Mouse (Mus musculus) limb, embryonic 15.5 days (tissue): ENCODE results near the gene Jdp2. TPM values are rescaled to one million over a fixed set of nuclear protein-coding genes. Genes with fewer than 3 reads are reported as not detected.

Experiments
- ATAC-seq: fragments of 200-750 bp; cut with Nextera tagmentation; 2 replicates; pipeline ENCODE4 v1.8.0; 2017; ENCODE audit warnings: low read depth, moderate TSS enrichment; ENCODE audit not compliant: insufficient number of reproducible peaks, low FRiP score, low TSS enrichment
- H3K27ac ChIP-seq: fragments of 300-500 bp; sonication (generic); 2 replicates; pipeline ENCODE4 v1.5.1; 2015; ENCODE audit warnings: moderate library complexity, mild to moderate bottlenecking, inconsistent platforms
- H3K27me3 ChIP-seq: fragments of 300-500 bp; sonication (generic); 2 replicates; pipeline ENCODE4 v1.6.1; 2015; ENCODE audit warnings: inconsistent platforms
- H3K36me3 ChIP-seq: fragments of 300-500 bp; sonication (generic); 2 replicates; pipeline ENCODE4 v1.6.1; 2015; ENCODE audit warnings: inconsistent platforms
- H3K4me1 ChIP-seq: fragments of 300-500 bp; sonication (generic); 2 replicates; pipeline ENCODE4 v1.6.1; 2015; ENCODE audit warnings: inconsistent platforms
- H3K4me2 ChIP-seq: fragments of 300-500 bp; sonication (generic); 2 replicates; pipeline ENCODE4 v1.6.1; 2015; ENCODE audit warnings: mild to moderate bottlenecking, inconsistent platforms
- H3K4me3 ChIP-seq: fragments of 300-500 bp; sonication (generic); 2 replicates; pipeline ENCODE4 v1.5.1; 2015; ENCODE audit warnings: mild to moderate bottlenecking, inconsistent platforms
- H3K9ac ChIP-seq: fragments of 300-500 bp; sonication (generic); 2 replicates; pipeline ENCODE4 v1.6.1; 2015; ENCODE audit warnings: inconsistent platforms
- H3K9me3 ChIP-seq: fragments of 300-500 bp; sonication (generic); 2 replicates; pipeline ENCODE4 v1.6.1; 2016; ENCODE audit warnings: inconsistent platforms
- WGBS: fragments of 180-500 bp; shearing (Covaris S2); methylation state at CpG from one replicate; pipeline ENCODE4 v1.1.7; 2015; 5-methylcytosine and 5-hydroxymethylcytosine counted together
- polyA plus RNA-seq: library from polyadenylated mRNA; unstranded; fragments of >200 nt; fragmentation: Nextera tagmentation; extraction: Ambion mirVana; gene quantifications from 2 replicates; pipeline ENCODE4 v1.2.1, GENCODE M21; 2015

Jdp2 gene
- 0.99 and 1.5 TPM in 2 replicates for polyA plus RNA-seq

DNA sequence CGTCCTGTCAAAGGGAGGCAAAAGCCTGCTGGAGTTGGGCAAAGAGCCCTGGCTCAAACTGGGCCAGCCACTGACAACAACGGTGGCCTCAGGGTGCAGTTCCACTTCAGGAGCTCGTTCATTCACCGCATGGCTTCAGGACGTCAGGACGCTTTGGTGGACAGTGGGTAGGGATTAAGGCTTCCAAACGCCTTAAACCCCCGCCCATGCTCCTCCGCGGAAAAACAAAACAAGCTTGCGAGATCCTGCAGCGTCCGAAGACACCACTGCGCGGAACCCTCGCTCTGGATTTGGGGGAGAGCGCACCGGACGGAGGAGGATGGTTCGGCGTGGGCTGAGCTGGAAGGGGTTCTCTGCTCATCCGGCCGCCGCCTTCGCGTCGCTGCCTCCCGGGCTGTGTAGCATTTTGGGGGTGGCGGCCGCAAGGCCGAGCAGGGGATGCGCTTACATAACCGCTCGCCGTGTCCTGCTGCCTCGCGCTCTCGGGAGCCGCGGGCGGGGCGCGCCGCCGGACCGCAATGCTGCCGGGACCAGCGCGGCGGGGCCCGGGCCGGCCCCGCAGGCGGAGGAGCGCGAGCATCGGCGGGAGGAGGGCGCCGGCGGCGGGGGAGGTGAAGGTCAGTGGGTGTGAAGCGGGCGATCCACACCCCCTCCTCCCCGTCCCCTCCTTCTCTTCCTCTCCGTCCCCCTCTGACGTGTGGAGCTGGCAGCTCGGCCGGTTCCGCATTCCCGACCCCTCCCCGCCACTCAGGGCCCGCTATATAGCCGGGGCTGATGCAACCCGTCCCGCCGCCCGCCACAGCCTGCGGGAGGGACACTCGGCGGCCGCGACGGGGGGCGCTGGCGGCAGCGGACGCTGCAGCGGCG is at the start of gene Jdp2:
TSS of gene Jdp2 (plus strand) at position 417 of the 867 bp plus-strand sequence.
- peak within 1 kb of the TSS; percentile 95 for H3K27ac ChIP-seq
- WGBS = under 1% methylated on average over 81 of the region's 90 CpGs
- no peaks in the 10 kb centered on the region for H3K9me3 ChIP-seq
- peaks cover 46% of the 10 kb centered on the region for H3K4me1 ChIP-seq
- H3K36me3 ChIP-seq = 0 out of 2 replicates have a peak, but pooled peaks cover 2% of the 10 kb centered on the region
- H3K4me3 ChIP-seq = peak within 1 kb of the TSS; percentile 83
- no peaks in the 10 kb centered on the region for H3K27me3 ChIP-seq
- ATAC-seq = peak; percentile 92
- peak within 1 kb of the TSS; percentile 93 for H3K9ac ChIP-seq
- H3K4me2 ChIP-seq = peak within 1 kb of the TSS; percentile 84

GRCm38 (mm10) chr12:85549661-85550060 is 49.2 kb upstream of the Jdp2 start:
- no peak overlapping the region for H3K4me2 ChIP-seq
- H3K27ac ChIP-seq = no peak overlapping the region
- 0 out of 2 replicates have a peak, but pooled peaks cover 5% of the 10 kb centered on the region for H3K9me3 ChIP-seq
- WGBS = 81% methylated on average over 8 of the region's 8 CpGs
- H3K4me1 ChIP-seq = peaks cover 39% of the 10 kb centered on the region
- H3K27me3 ChIP-seq = no peaks in the 10 kb centered on the region
- H3K36me3 ChIP-seq = no peaks in the 10 kb centered on the region
- ATAC-seq = no peak
- no peak overlapping the region for H3K4me3 ChIP-seq
- no peak overlapping the region for H3K9ac ChIP-seq

- Histone ChIP-seq H3K4me1 (peaks cover 33% of the 10 kb centered on the region), H3K9ac (no peak overlapping the region), H3K4me2 (no peak overlapping the region), H3K4me3 (no peak overlapping the region), H3K9me3 (0 out of 2 replicates have a peak, but pooled peaks cover 5% of the 10 kb centered on the region), H3K36me3 (no peaks in the 10 kb centered on the region), H3K27ac (no peak overlapping the region), H3K27me3 (no peaks in the 10 kb centered on the region)
- no peak for ATAC-seq
- WGBS = 89% methylated on average over 4 of the region's 4 CpGs
Measured at GRCm38 (mm10) chr12:85550435-85550834, 48.4 kb upstream of the Jdp2 start.

- no peak overlapping the region for H3K9ac ChIP-seq
- no peak for ATAC-seq
- 82% methylated on average over 10 of the region's 10 CpGs for WGBS
Measured at GRCm38 (mm10) chr12:85559299-85559698, 39.5 kb upstream of the Jdp2 start.

DNA sequence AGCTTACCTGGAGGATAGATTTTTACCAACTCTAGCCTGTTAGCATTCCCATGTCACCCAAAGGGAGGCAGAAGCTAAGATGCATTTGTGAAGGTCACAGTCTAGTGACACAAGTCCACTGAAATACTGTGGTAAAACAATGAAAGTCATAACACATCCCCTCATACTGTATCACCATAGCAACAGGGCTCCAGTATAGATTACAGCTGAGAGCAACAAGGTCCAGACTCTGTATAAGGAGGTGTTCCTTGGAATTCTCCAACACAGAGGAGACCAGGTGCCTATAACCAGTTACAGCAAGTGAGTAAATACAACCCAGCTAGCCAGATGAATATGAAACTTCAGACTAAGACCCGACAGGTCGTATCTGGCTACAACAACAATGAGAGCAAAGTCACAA is 33.4 kb upstream of the Jdp2 start:
- WGBS = 77% methylated on average over 2 of the region's 2 CpGs
- H3K36me3 ChIP-seq = no peaks in the 10 kb centered on the region
- no peaks in the 10 kb centered on the region for H3K9me3 ChIP-seq
- peaks cover 21% of the 10 kb centered on the region; the same call in 1 of the 2 replicates for H3K4me1 ChIP-seq
- no peak overlapping the region for H3K9ac ChIP-seq
- H3K27me3 ChIP-seq = no peaks in the 10 kb centered on the region
- no peak overlapping the region for H3K4me3 ChIP-seq
- ATAC-seq = no peak
- H3K4me2 ChIP-seq = no peak overlapping the region
- no peak overlapping the region for H3K27ac ChIP-seq

More at GRCm38 (mm10) chr12:85559299-85559698, 39.5 kb upstream of the Jdp2 start:
- 0 out of 2 replicates have a peak, but pooled peaks cover 7% of the 10 kb centered on the region for H3K4me1 ChIP-seq
- no peaks in the 10 kb centered on the region for H3K36me3 ChIP-seq
- no peaks in the 10 kb centered on the region for H3K9me3 ChIP-seq
- no peak overlapping the region for H3K4me3 ChIP-seq
- no peak overlapping the region for H3K27ac ChIP-seq
- H3K27me3 ChIP-seq = no peaks in the 10 kb centered on the region
- H3K4me2 ChIP-seq = no peak overlapping the region

DNA sequence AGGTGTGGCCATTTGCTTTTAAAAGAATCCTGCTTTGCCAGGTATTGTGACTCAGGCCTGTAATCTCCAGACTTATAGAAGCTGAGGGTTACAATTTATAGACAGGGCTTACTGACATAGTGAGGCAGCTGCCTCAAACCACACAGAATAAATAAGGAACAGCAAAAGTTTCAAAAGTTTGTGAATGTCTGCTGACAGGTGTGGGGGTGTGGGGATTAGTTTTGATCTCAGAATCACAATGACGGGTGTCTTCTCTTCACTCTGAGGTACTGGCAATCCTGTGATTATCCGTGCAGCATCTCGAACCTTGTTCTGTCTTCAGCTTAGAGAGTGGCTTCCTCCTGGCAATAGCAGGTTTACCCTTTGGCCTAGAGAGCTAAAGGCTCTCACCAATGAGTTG is 30.5 kb upstream of the Jdp2 start:
- no peak overlapping the region for H3K4me2 ChIP-seq
- no peaks in the 10 kb centered on the region for H3K36me3 ChIP-seq
- 83% methylated on average over 3 of the region's 3 CpGs for WGBS
- no peaks in the 10 kb centered on the region for H3K9me3 ChIP-seq
- no peak overlapping the region for H3K4me3 ChIP-seq
- no peaks in the 10 kb centered on the region for H3K27me3 ChIP-seq
- H3K27ac ChIP-seq = no peak overlapping the region
- ATAC-seq = no peak
- H3K9ac ChIP-seq = no peak overlapping the region
- peaks cover 34% of the 10 kb centered on the region for H3K4me1 ChIP-seq

DNA sequence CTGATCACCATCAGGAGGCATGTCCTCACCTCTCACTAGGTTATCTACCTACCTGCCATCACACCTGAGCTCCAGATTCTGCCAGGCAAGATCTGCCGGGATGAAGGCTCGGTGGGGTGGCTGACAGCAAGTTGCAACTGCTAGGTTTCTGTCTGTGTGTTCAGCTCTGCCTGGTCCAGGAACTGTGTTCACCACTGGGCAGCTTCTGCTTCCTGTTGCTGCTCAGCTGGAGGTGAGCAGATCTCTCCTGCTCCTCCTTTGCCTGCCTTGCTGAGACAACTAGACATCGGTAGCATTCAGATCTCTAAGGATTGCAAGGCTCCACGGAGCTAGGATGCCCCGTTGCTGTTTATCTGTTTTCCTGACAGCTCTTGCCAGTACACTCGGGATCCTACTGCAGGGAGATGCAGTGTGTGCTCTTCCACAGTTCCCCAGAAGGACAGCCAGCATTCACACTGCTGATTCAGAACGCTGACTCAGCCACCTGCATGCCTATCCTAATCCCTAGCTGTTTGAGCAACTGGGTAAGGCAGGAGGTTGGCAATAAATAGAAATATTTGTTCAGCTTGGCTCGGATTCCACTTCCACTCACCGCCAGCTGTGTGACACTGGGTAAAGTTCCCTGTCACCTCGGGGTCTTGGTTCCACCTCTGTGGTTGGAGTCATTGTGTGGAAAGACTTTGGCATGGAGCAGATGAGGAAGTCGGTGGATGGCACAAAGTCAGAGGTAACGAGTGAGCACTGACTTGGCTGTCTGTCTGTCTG is 29.3 kb upstream of the Jdp2 start:
- Histone ChIP-seq H3K9me3 (no peaks in the 10 kb centered on the region), H3K9ac (no peak overlapping the region), H3K4me3 (no peak overlapping the region), H3K36me3 (no peaks in the 10 kb centered on the region), H3K27ac (no peak overlapping the region), H3K27me3 (no peaks in the 10 kb centered on the region), H3K4me2 (no peak overlapping the region), H3K4me1 (peaks cover 26% of the 10 kb centered on the region)
- 55% methylated on average over 12 of the region's 12 CpGs for whole genome bisulfite sequencing
- no peak for ATAC-seq

- Histone ChIP-seq H3K4me1 (peaks cover 24% of the 10 kb centered on the region), H3K4me3 (no peak overlapping the region), H3K27ac (no peak overlapping the region), H3K36me3 (no peaks in the 10 kb centered on the region), H3K9me3 (no peaks in the 10 kb centered on the region), H3K9ac (no peak overlapping the region), H3K27me3 (no peaks in the 10 kb centered on the region), H3K4me2 (no peak overlapping the region)
- ATAC-seq = no peak
- 72% methylated on average over 1 of the region's 1 CpGs for WGBS
Measured at GRCm38 (mm10) chr12:85570158-85570540, 28.7 kb upstream of the Jdp2 start.

GRCm38 (mm10) chr12:85571312-85571711 is 27.5 kb upstream of the Jdp2 start:
- Histone ChIP-seq H3K27ac (peak overlapping the region; percentile 38), H3K9ac (no peak overlapping the region), H3K36me3 (no peaks in the 10 kb centered on the region), H3K4me2 (no peak overlapping the region), H3K27me3 (no peaks in the 10 kb centered on the region), H3K9me3 (no peaks in the 10 kb centered on the region), H3K4me3 (no peak overlapping the region), H3K4me1 (peaks cover 25% of the 10 kb centered on the region)
- WGBS = 43% methylated on average over 11 of the region's 11 CpGs
- 0 out of 2 replicates have a peak, but pooled peaks have one; percentile 72 for ATAC-seq

GRCm38 (mm10) chr12:85572047-85572475 is 26.8 kb upstream of the Jdp2 start:
- no peaks in the 10 kb centered on the region for H3K36me3 ChIP-seq
- no peaks in the 10 kb centered on the region for H3K27me3 ChIP-seq
- WGBS = 31% methylated on average over 10 of the region's 10 CpGs
- 0 out of 2 replicates have a peak overlapping the region, but pooled peaks have one; percentile 8 for H3K4me2 ChIP-seq
- no peaks in the 10 kb centered on the region for H3K9me3 ChIP-seq
- H3K9ac ChIP-seq = no peak overlapping the region
- peaks cover 29% of the 10 kb centered on the region for H3K4me1 ChIP-seq
- peak overlapping the region; percentile 7; the same call in 1 of the 2 replicates for H3K4me3 ChIP-seq
- peak; percentile 53; the same call in 1 of the 2 replicates for ATAC-seq
- H3K27ac ChIP-seq = peak overlapping the region; percentile 38

DNA sequence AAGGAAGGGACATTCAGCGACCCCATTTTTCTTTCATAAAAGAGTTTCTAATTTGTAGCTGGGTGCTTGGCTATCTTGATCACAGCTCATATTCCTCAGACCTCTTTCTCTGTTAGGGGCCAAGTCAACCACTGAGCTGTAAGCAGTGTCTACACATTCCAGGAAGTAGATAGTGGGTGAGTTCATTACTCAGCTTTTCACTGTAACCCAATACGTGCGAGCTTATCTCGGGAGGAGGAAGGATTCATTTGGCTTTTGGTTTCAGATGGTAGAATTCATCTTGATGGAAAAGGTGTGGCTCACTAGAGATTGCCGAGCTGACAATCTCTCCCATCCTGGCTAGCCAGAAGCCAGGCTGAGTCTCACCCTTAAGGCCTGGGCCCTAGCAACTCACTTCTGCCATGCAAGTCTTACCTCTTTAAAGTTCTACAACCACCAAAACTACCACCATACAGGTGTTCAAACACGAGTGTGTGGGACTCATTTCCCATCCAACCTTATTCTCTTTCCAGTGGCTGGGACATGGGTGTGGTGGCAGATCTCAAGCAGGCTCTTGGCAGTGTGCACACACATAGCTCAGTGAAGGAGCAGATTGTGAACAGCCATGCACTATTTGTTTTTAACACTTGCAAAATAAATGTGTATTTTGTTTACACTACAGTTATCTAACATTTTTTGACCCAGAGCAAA is 23.9 kb upstream of the Jdp2 start:
- Histone ChIP-seq H3K9me3 (no peaks in the 10 kb centered on the region), H3K9ac (no peak overlapping the region), H3K27ac (no peak overlapping the region), H3K36me3 (no peaks in the 10 kb centered on the region), H3K4me1 (peaks cover 22% of the 10 kb centered on the region), H3K4me2 (no peak overlapping the region), H3K27me3 (no peaks in the 10 kb centered on the region), H3K4me3 (no peak overlapping the region)
- no peak for ATAC-seq
- 79% methylated on average over 6 of the region's 6 CpGs for WGBS
